8 mouse cellular contexts compared by ENCODE assay signal in genomic region chr11:70688372-70688771, GRCm38 (mm10). TPM values are rescaled to one million over a fixed set of nuclear protein-coding genes. Genes with fewer than 3 reads are reported as not detected.
DNase-seq lines count a peak whose midpoint lies in the region; ATAC-seq and TF ChIP-seq lines count a peak whose summit lies in the region.

No protein-coding gene starts in this region.

- H3K4me2 ChIP-seq in hindbrain, embryonic 14.5 days (replicated peaks): peak overlapping the region; percentile 82
- peak overlapping the region; percentile 87 for H3K4me2 ChIP-seq in midbrain, embryonic 15.5 days

- H3K4me1 ChIP-seq in kidney, adult 2 months (ENCODE audit: control insufficient read depth, insufficient read depth, low read length): peaks cover 11% of the 10 kb centered on the region
- peaks cover 4% of the 10 kb centered on the region; the same call in 1 of the 2 replicates for H3K4me1 ChIP-seq in brown adipose tissue, adult 24 weeks (ENCODE audit: control insufficient read depth, insufficient read depth, insufficient read length, low read length)
- peaks cover 21% of the 10 kb centered on the region for H3K4me1 ChIP-seq in hindbrain, embryonic 14.5 days (replicated peaks; ENCODE audit: control insufficient read depth, insufficient read depth, low read length)
- H3K4me1 ChIP-seq in midbrain, embryonic 15.5 days: peaks cover 28% of the 10 kb centered on the region

- ATAC-seq in hindbrain, embryonic 14.5 days (ENCODE audit: low FRiP score): no peak
- no peak for ATAC-seq in midbrain, embryonic 15.5 days (replicated peaks)
- no peak for ATAC-seq in CD4-positive, CD25-positive, alpha-beta regulatory T cell, adult 4 months

- peak overlapping the region; percentile 66 for H3K27ac ChIP-seq in kidney, adult 2 months (ENCODE audit: insufficient read depth, low read depth, low read length)
- peak overlapping the region; percentile 90 for H3K27ac ChIP-seq in brown adipose tissue, adult 24 weeks (replicated peaks; ENCODE audit: low read depth, low read length)
- peak overlapping the region; percentile 85 for H3K27ac ChIP-seq in hindbrain, embryonic 14.5 days
- peak overlapping the region; percentile 86 for H3K27ac ChIP-seq in midbrain, embryonic 15.5 days

- no peaks in the 10 kb centered on the region for H3K27me3 ChIP-seq in kidney, adult 2 months (replicated peaks; ENCODE audit: control insufficient read depth, insufficient read depth, low read length)
- no peaks in the 10 kb centered on the region for H3K27me3 ChIP-seq in hindbrain, embryonic 14.5 days (ENCODE audit: control insufficient read depth, insufficient read depth, low read length)
- H3K27me3 ChIP-seq in midbrain, embryonic 15.5 days (replicated peaks): no peaks in the 10 kb centered on the region

- no peak for TF ChIP-seq POLR2A in kidney, adult 2 months (IDR thresholded peaks at IDR 0.05; ENCODE audit: low read depth, low read length)

- peak overlapping the region; percentile 84 for H3K9ac ChIP-seq in hindbrain, embryonic 14.5 days
- H3K9ac ChIP-seq in midbrain, embryonic 15.5 days: peak overlapping the region; percentile 86

- no peak for DNase-seq in kidney, adult 2 months
- no peak for DNase-seq in kidney, adult 9 months
- no peak for DNase-seq in hindbrain, embryonic 14.5 days (ENCODE audit: low spot score)
- no peak for DNase-seq in layer of hippocampus, adult 18-20 months (ENCODE audit: low spot score in 2 of 2)
- no peak for DNase-seq in ovary, postnatal 14 days (ENCODE audit: low spot score)

- no peaks in the 10 kb centered on the region for H3K36me3 ChIP-seq in kidney, adult 2 months (ENCODE audit: control insufficient read depth, insufficient read depth, low read length)
- peaks cover 22% of the 10 kb centered on the region for H3K36me3 ChIP-seq in hindbrain, embryonic 14.5 days (replicated peaks; ENCODE audit: control insufficient read depth, insufficient read depth)
- H3K36me3 ChIP-seq in midbrain, embryonic 15.5 days (replicated peaks): peaks cover 11% of the 10 kb centered on the region

- WGBS in kidney, adult 2 months: 15% methylated on average over 8 of the region's 8 CpGs
- WGBS in hindbrain, embryonic 14.5 days: 12% methylated on average over 8 of the region's 8 CpGs
- WGBS in midbrain, embryonic 15.5 days: 10% methylated on average over 8 of the region's 8 CpGs

- H3K9me3 ChIP-seq in hindbrain, embryonic 14.5 days (ENCODE audit: control insufficient read depth, low read length): no peaks in the 10 kb centered on the region
- no peaks in the 10 kb centered on the region for H3K9me3 ChIP-seq in midbrain, embryonic 15.5 days

- H3K4me3 ChIP-seq in kidney, adult 2 months (ENCODE audit: insufficient read depth, low read depth, low read length): peak overlapping the region; percentile 54
- H3K4me3 ChIP-seq in brown adipose tissue, adult 24 weeks (ENCODE audit: insufficient read depth, low read depth, low read length): peak overlapping the region; percentile 80
- peak overlapping the region; percentile 76 for H3K4me3 ChIP-seq in hindbrain, embryonic 14.5 days (replicated peaks; ENCODE audit: low read length)
- H3K4me3 ChIP-seq in midbrain, embryonic 15.5 days: peak overlapping the region; percentile 84

- TF ChIP-seq CTCF in kidney, adult 2 months (conservative IDR thresholded peaks at IDR 0.05; ENCODE audit: insufficient read depth, insufficient read length, low read depth, low read length): no peak

RNA-seq across cellular contexts. Expression of gene Camta2, which starts 0.5 kb away (rescaled TPM):
- 23.6 and 28.7 TPM in 2 replicates for polyA plus RNA-seq in kidney, adult 2 months (2012; rRNA removed)
- polyA plus RNA-seq in brown adipose tissue, adult 24 weeks (2012; ENCODE audit: insufficient read depth, insufficient read length, missing spikeins): 15.8 and 16.3 TPM in 2 replicates
- polyA plus RNA-seq in hindbrain, embryonic 14.5 days (2014; fragmentation: Nextera tagmentation; extraction: Ambion mirVana): 24.2 and 26.1 TPM in 2 replicates
- 23.5 and 25.0 TPM in 2 replicates for polyA plus RNA-seq in midbrain, embryonic 15.5 days (2015; fragmentation: Nextera tagmentation; extraction: Ambion mirVana)
- 100 to 1,000 TPM; 330 to 389 TPM for total RNA-seq in layer of hippocampus, adult 18-20 months (2021)
- polyA plus RNA-seq in CD4-positive, CD25-positive, alpha-beta regulatory T cell, adult 4 months (2017; shearing (Covaris generic)): 10 to 100 TPM; 12.2 to 15.8 TPM

RNA-seq across cellular contexts. Expression of gene Inca1, which starts 11.6 kb away (rescaled TPM):
- polyA plus RNA-seq in kidney, adult 2 months (2012; rRNA removed): 5.3 and 5.4 TPM in 2 replicates
- 15.7 and 24.0 TPM in 2 replicates for polyA plus RNA-seq in brown adipose tissue, adult 24 weeks (2012; ENCODE audit: insufficient read depth, insufficient read length, missing spikeins)
- polyA plus RNA-seq in hindbrain, embryonic 14.5 days (2014; fragmentation: Nextera tagmentation; extraction: Ambion mirVana): 1.4 and 1.9 TPM in 2 replicates
- polyA plus RNA-seq in midbrain, embryonic 15.5 days (2015; fragmentation: Nextera tagmentation; extraction: Ambion mirVana): 1.0 and 1.7 TPM in 2 replicates
- 1 to 10 TPM; 3.7 to 4.3 TPM for total RNA-seq in layer of hippocampus, adult 18-20 months (2021)
- 1 to 10 TPM in 1 of 2 experiments, under 1 TPM in 1; 0.30 to 1.2 TPM for polyA plus RNA-seq in CD4-positive, CD25-positive, alpha-beta regulatory T cell, adult 4 months (2017; shearing (Covaris generic))

RNA-seq across cellular contexts. Expression of gene Kif1c, which starts 12.0 kb away (rescaled TPM):
- 91.0 and 94.9 TPM in 2 replicates for polyA plus RNA-seq in kidney, adult 2 months (2012; rRNA removed)
- 93.8 and 106 TPM in 2 replicates for polyA plus RNA-seq in brown adipose tissue, adult 24 weeks (2012; ENCODE audit: insufficient read depth, insufficient read length, missing spikeins)
- polyA plus RNA-seq in hindbrain, embryonic 14.5 days (2014; fragmentation: Nextera tagmentation; extraction: Ambion mirVana): 4.9 and 6.8 TPM in 2 replicates
- polyA plus RNA-seq in midbrain, embryonic 15.5 days (2015; fragmentation: Nextera tagmentation; extraction: Ambion mirVana): 1.9 TPM in 2 replicates
- 10 to 100 TPM; 70.4 to 82.8 TPM for total RNA-seq in layer of hippocampus, adult 18-20 months (2021)
- 1 to 10 TPM; 1.0 to 1.1 TPM for polyA plus RNA-seq in CD4-positive, CD25-positive, alpha-beta regulatory T cell, adult 4 months (2017; shearing (Covaris generic))

RNA-seq across cellular contexts. Expression of gene Spag7, which starts 19.2 kb away (rescaled TPM):
- 44.6 and 59.8 TPM in 2 replicates for polyA plus RNA-seq in kidney, adult 2 months (2012; rRNA removed)
- 74.7 and 107 TPM in 2 replicates for polyA plus RNA-seq in brown adipose tissue, adult 24 weeks (2012; ENCODE audit: insufficient read depth, insufficient read length, missing spikeins)
- polyA plus RNA-seq in hindbrain, embryonic 14.5 days (2014; fragmentation: Nextera tagmentation; extraction: Ambion mirVana): 94.8 and 115 TPM in 2 replicates
- 171 and 173 TPM in 2 replicates for polyA plus RNA-seq in midbrain, embryonic 15.5 days (2015; fragmentation: Nextera tagmentation; extraction: Ambion mirVana)
- total RNA-seq in layer of hippocampus, adult 18-20 months (2021): 10 to 100 TPM; 50.5 to 51.9 TPM
- 100 to 1,000 TPM; 126 to 132 TPM for polyA plus RNA-seq in CD4-positive, CD25-positive, alpha-beta regulatory T cell, adult 4 months (2017; shearing (Covaris generic))

RNA-seq across cellular contexts. Expression of gene Eno3, which starts 31.4 kb away (rescaled TPM):
- 9.2 and 30.9 TPM in 2 replicates for polyA plus RNA-seq in kidney, adult 2 months (2012; rRNA removed)
- 40.8 and 79.3 TPM in 2 replicates for polyA plus RNA-seq in brown adipose tissue, adult 24 weeks (2012; ENCODE audit: insufficient read depth, insufficient read length, missing spikeins)
- 6.4 and 7.8 TPM in 2 replicates for polyA plus RNA-seq in hindbrain, embryonic 14.5 days (2014; fragmentation: Nextera tagmentation; extraction: Ambion mirVana)
- 8.0 and 8.3 TPM in 2 replicates for polyA plus RNA-seq in midbrain, embryonic 15.5 days (2015; fragmentation: Nextera tagmentation; extraction: Ambion mirVana)
- total RNA-seq in layer of hippocampus, adult 18-20 months (2021): 1 to 10 TPM; 6.0 to 9.9 TPM
- 10 to 100 TPM; 32.6 to 32.7 TPM for polyA plus RNA-seq in CD4-positive, CD25-positive, alpha-beta regulatory T cell, adult 4 months (2017; shearing (Covaris generic))

Comparison
In these comparisons a context has a peak if more than half of its experiments do, and no peak if none do; other contexts are left out.
1. RNA of gene Kif1c, which starts 12.0 kb away (polyA plus RNA-seq): 91.0 to 94.9 TPM in kidney, adult 2 months and 93.8 to 106 TPM in brown adipose tissue, adult 24 weeks; 4.9 to 6.8 TPM in hindbrain, embryonic 14.5 days, 1.9 TPM in midbrain, embryonic 15.5 days and 1.0 to 1.1 TPM in CD4-positive, CD25-positive, alpha-beta regulatory T cell, adult 4 months; every median in the first group is over 10 times any median in the second.
2. Peak in every context shown above with its lines, with median percentiles within 50 percentile points of each other: H3K27ac ChIP-seq and H3K4me3 ChIP-seq.